Mouse (Mus musculus) liver, embryonic 14.5 days (tissue): ENCODE measurements around the gene Ptpdc1. TPM values are rescaled to one million over a fixed set of nuclear protein-coding genes. Genes with fewer than 3 reads are reported as not detected.

Source experiments
- ATAC-seq: fragments of 200-750 bp; cut with Nextera tagmentation; 2 replicates; pipeline ENCODE4 v1.8.0; 2017; ENCODE audit warnings: moderate number of reproducible peaks, mild to moderate bottlenecking, moderate library complexity; ENCODE audit not compliant: insufficient read depth
- DNase-seq, 3 experiments: peaks; one replicate each; pipeline ENCODE4 v3.0.0-alpha.2; 2012 to 2013; ENCODE audit warnings: low read depth in 3 of 3, low spot score in 3 of 3
- H3K27ac ChIP-seq: fragments of 300-500 bp; sonication (generic); 2 replicates; pipeline ENCODE4 v1.5.1; 2014; ENCODE audit warnings: moderate library complexity, mild to moderate bottlenecking, control low read depth, inconsistent platforms
- H3K27me3 ChIP-seq: fragments of 300-500 bp; sonication (generic); 2 replicates; pipeline ENCODE4 v1.6.1; 2014; ENCODE audit warnings: mild to moderate bottlenecking, low read length, moderate library complexity; ENCODE audit not compliant: control insufficient read depth, insufficient read depth
- H3K36me3 ChIP-seq: fragments of 300-500 bp; sonication (generic); replicated peaks from 2 replicates; pipeline ENCODE4 v1.6.1; 2014; ENCODE audit warnings: low read depth; ENCODE audit not compliant: control insufficient read depth, insufficient read depth
- H3K4me1 ChIP-seq, 2 experiments: fragments of 200-500 bp in 1 of 2; fragments of 300-500 bp in 1 of 2; sonication (generic) in 1 of 2; replicated peaks; 2 replicates each; pipeline ENCODE4 v1.6.1; 2012 to 2014; ENCODE audit warnings: antibody characterized with exemption in 1 of 2, inconsistent platforms in 1 of 2, low read length in 1 of 2; ENCODE audit not compliant: control insufficient read depth in 2 of 2, insufficient read depth in 2 of 2
- H3K4me2 ChIP-seq: fragments of 300-500 bp; sonication (generic); 2 replicates; pipeline ENCODE4 v1.6.1; 2014; ENCODE audit warnings: low read depth, mild to moderate bottlenecking, control low read depth, moderate library complexity
- H3K4me3 ChIP-seq, 2 experiments: fragments of 200-500 bp in 1 of 2; fragments of 300-500 bp in 1 of 2; sonication (generic) in 1 of 2; 2 replicates each; pipeline ENCODE4 v1.5.1; 2012 to 2014; ENCODE audit warnings: low read depth in 2 of 2, low read length in 2 of 2, mild to moderate bottlenecking in 2 of 2, control low read depth in 1 of 2, inconsistent platforms in 1 of 2, moderate library complexity in 1 of 2; ENCODE audit not compliant: insufficient read depth in 1 of 2
- H3K9ac ChIP-seq: fragments of 300-500 bp; sonication (generic); replicated peaks from 2 replicates; pipeline ENCODE4 v1.6.1; 2014; ENCODE audit warnings: mild to moderate bottlenecking, control low read depth, moderate library complexity
- H3K9me3 ChIP-seq: fragments of 300-500 bp; sonication (generic); 2 replicates; pipeline ENCODE4 v1.6.1; 2016; ENCODE audit warnings: low read length, mixed read lengths; ENCODE audit not compliant: control insufficient read depth
- CTCF ChIP-seq: IDR thresholded peaks from 2 replicates; pipeline ENCODE4 v1.5.1; 2016; ENCODE audit warnings: antibody characterized with exemption, low read depth, control low read depth
- EP300 ChIP-seq: IDR thresholded peaks from 2 replicates; pipeline ENCODE4 v1.6.1; 2016; ENCODE audit warnings: antibody characterized with exemption, low read depth
- WGBS: fragments of 180-500 bp; shearing (Covaris S2); extraction: QIAGEN DNeasy Blood & Tissue Kit; methylation state at CpG from one replicate; pipeline ENCODE4 v1.1.7; 2014; ENCODE audit not compliant: insufficient replicate concordance; 5-methylcytosine and 5-hydroxymethylcytosine counted together
- polyA plus RNA-seq, 2 experiments: library from polyadenylated mRNA; depleted of rRNA in 1 of 2; stranded (reverse) in 1 of 2; unstranded in 1 of 2; fragments of >200 nt; fragmentation: Nextera tagmentation in 1 of 2; extraction: Ambion mirVana in 1 of 2; gene quantifications; 2 replicates each; pipeline versions ENCODE4 v1.2.1 to v1.2.3; 2012 to 2014

Ptpdc1 gene
- polyA plus RNA-seq, 2 experiments: 0.27 to 0.33 TPM

DNA sequence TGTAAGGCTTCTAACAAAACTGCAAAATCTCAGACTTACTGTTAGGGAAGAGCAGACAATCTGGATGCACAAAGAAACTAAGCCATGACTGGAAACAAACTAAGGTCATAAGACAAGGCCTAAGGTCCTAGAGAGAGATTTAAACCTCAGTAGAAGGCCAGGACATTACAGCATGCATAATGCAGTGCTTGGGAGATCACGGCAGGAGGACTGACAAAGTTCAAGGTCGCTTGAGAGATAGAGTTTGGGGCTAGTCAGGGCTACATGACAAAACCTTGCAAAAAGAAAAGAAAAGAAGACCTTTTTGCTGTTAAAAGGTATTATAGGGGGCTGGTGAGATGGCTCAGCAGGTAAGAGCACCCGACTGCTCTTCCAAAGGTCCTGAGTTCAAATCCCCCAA lies 22.2 kb downstream of the Ptpdc1 start:
- WGBS: 56% methylated on average over 3 of the region's 3 CpGs
- no peaks in the 10 kb centered on the region for H3K36me3 ChIP-seq
- no peak for DNase-seq
- H3K27me3 ChIP-seq: no peaks in the 10 kb centered on the region
- H3K4me1 ChIP-seq: no peaks in the 10 kb centered on the region
- no peak for ATAC-seq
- TF ChIP-seq EP300 (no peak), CTCF (no peak)
- H3K27ac ChIP-seq: no peak overlapping the region
- no peaks in the 10 kb centered on the region for H3K9me3 ChIP-seq
- no peak overlapping the region for H3K9ac ChIP-seq
- H3K4me2 ChIP-seq: no peak overlapping the region
- H3K4me3 ChIP-seq: no peak overlapping the region

- Histone ChIP-seq H3K4me2 (no peak overlapping the region), H3K9ac (no peak overlapping the region), H3K4me1 (no peaks in the 10 kb centered on the region), H3K27me3 (no peaks in the 10 kb centered on the region), H3K27ac (no peak overlapping the region), H3K36me3 (no peaks in the 10 kb centered on the region), H3K9me3 (no peaks in the 10 kb centered on the region), H3K4me3 (no peak overlapping the region)
- 68% methylated on average over 7 of the region's 7 CpGs for WGBS
- ATAC-seq: no peak
- DNase-seq: no peak
- TF ChIP-seq CTCF: no peak
- no peak for TF ChIP-seq EP300
Measured at GRCm38 (mm10) chr13:48594605-48595004, 30.9 kb downstream of the Ptpdc1 start.

- Histone ChIP-seq H3K27ac (no peak overlapping the region), H3K4me2 (no peak overlapping the region), H3K9me3 (no peaks in the 10 kb centered on the region), H3K4me3 (no peak overlapping the region), H3K9ac (no peak overlapping the region), H3K27me3 (no peaks in the 10 kb centered on the region), H3K4me1 (no peaks in the 10 kb centered on the region), H3K36me3 (no peaks in the 10 kb centered on the region)
- TF ChIP-seq CTCF (no peak), EP300 (no peak)
- DNase-seq: no peak
- WGBS: 73% methylated on average over 10 of the region's 10 CpGs
- no peak for ATAC-seq
Measured at GRCm38 (mm10) chr13:48594031-48594430, 31.4 kb downstream of the Ptpdc1 start.

DNA sequence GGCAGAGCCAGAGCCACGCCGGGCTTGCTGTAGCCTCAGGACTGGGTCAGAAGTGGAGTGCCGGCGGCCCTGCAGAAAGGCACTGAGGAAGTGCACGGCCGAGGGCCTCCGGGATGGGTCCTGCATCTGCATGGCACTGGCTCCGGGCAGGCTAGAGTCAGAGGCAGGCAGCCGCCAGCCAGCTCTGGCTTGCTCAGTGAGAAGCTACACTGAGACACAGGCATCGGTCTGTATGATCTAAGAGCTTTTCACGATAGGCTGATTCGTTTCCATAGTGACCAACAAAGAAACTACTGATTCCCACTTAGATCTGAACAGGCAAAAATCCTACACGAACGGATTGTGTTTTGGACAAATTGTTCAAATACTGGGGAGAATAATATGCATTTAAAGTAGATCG lies 32.3 kb downstream of the Ptpdc1 start:
- 59% methylated on average over 15 of the region's 15 CpGs for WGBS
- H3K27ac ChIP-seq: no peak overlapping the region
- no peaks in the 10 kb centered on the region for H3K9me3 ChIP-seq
- DNase-seq (no peak), ATAC-seq (no peak)
- no peak for TF ChIP-seq CTCF
- no peak for TF ChIP-seq EP300
- no peak overlapping the region for H3K4me3 ChIP-seq
- no peaks in the 10 kb centered on the region for H3K27me3 ChIP-seq
- no peaks in the 10 kb centered on the region for H3K36me3 ChIP-seq
- H3K4me1 ChIP-seq: no peaks in the 10 kb centered on the region
- no peak overlapping the region for H3K4me2 ChIP-seq
- no peak overlapping the region for H3K9ac ChIP-seq

DNA sequence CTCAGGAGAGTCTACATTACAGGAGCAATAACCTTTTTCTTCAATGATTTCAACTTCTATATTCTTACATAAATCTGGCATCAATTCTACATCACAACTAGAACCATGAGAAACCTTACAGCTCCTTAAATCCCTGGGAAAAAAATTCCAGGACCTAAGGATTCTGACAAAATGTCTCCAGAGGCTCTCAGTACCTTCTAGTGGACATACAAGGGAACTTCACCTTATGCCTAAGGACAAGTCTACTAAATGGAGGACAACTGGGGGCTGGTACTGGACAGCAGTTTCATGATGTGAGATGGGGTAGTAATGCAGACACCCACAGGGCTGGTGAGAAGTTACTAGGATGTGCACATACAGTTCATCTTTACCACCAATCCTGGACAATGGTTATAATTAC lies 34.7 kb downstream of the Ptpdc1 start:
- H3K27me3 ChIP-seq: no peaks in the 10 kb centered on the region
- H3K4me3 ChIP-seq: no peak overlapping the region
- no peaks in the 10 kb centered on the region for H3K9me3 ChIP-seq
- no peak for TF ChIP-seq EP300
- no peak for TF ChIP-seq CTCF
- no peaks in the 10 kb centered on the region for H3K36me3 ChIP-seq
- H3K4me2 ChIP-seq: no peak overlapping the region
- H3K4me1 ChIP-seq: no peaks in the 10 kb centered on the region
- H3K27ac ChIP-seq: no peak overlapping the region
- ATAC-seq (no peak), DNase-seq (no peak)
- H3K9ac ChIP-seq: no peak overlapping the region
